Mouse (Mus musculus): ENCODE measurements around the gene Mkrn1. TPM values are rescaled to one million over a fixed set of nuclear protein-coding genes. Genes with fewer than 3 reads are reported as not detected.

The Mkrn1 gene
- 55.7 and 59.7 TPM in 2 replicates for polyA plus RNA-seq (2014; fragmentation: Nextera tagmentation; extraction: Ambion mirVana)

DNA sequence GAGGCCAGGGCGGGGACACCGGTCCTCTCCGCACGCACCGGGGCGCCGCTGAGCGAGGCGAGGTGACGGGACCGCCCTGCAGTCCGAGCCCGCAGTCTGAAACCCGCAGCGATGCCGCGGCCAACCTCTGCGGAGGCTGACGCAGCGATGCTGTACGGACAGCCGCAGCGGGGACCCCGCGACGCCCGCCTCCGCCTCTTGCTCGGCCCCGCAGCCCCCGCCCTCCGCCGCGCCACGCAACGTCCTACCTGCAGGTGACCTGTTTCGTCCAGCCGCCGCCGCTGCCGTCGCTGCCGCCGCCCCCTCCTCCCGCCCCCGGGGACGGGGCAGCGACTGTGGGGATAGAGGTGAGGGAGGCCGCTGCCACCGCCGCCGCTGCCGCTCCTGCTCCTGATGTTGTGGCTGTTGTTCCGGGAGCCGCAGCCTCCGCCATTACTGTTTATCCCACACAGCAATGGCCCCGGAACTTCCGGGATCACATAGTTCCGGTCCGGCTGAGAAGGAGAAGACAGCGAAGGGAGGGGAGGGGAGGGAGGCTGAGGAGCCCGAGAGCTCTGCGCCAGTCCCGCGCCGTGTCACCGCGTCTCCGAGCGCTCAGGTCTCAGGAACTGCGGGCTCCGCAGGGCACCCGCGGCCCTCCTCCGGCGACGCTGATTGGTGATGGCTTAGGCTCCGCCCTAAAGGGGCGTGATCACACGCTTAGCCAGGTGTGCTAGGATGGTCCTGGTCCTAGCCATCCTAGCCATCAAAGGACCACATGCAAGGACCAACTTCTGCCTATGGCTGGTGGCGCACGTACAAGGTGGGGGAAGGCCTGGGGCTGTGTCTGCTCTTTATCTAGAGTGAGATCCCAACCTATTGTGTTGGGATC, at the start of gene Mkrn1:
Mkrn1 (minus strand) TSS at position 612 of the 871 bp plus-strand sequence.
- Histone ChIP-seq H3K4me1 (ENCODE audit: control insufficient read depth, insufficient read depth, low read length) (no peaks in the 10 kb centered on the region), H3K4me3 (ENCODE audit: low read depth, low read length) (peak within 1 kb of the TSS; percentile 98), H3K27ac (replicated peaks; ENCODE audit: low read depth, low read length) (peak within 1 kb of the TSS; percentile 36), H3K4me2 (ENCODE audit: low read depth, low read length) (peak within 1 kb of the TSS; percentile 60), H3K9me3 (replicated peaks; ENCODE audit: control insufficient read depth, low read length) (no peaks in the 10 kb centered on the region), H3K36me3 (replicated peaks; ENCODE audit: control insufficient read depth, insufficient read depth, low read depth, low read length) (no peaks in the 10 kb centered on the region), H3K27me3 (ENCODE audit: control insufficient read depth, insufficient read depth, low read length) (peaks cover 8% of the 10 kb centered on the region), H3K9ac (replicated peaks; ENCODE audit: low read length) (peak within 1 kb of the TSS; percentile 61)
- WGBS, result under 1% methylated on average over 49 of the region's 82 CpGs
- DNase-seq (ENCODE audit: low spot score) (peak; percentile 81), ATAC-seq (replicated peaks; ENCODE audit: insufficient number of reproducible peaks, low FRiP score, low TSS enrichment, low read depth) (peak; percentile 96)

- H3K4me3 ChIP-seq (ENCODE audit: low read depth, low read length), result no peak overlapping the region
- ATAC-seq (replicated peaks; ENCODE audit: insufficient number of reproducible peaks, low FRiP score, low TSS enrichment, low read depth) (no peak), DNase-seq (ENCODE audit: low spot score) (no peak)
- peaks cover 5% of the 10 kb centered on the region for H3K36me3 ChIP-seq (replicated peaks; ENCODE audit: control insufficient read depth, insufficient read depth, low read depth, low read length)
- H3K4me1 ChIP-seq (ENCODE audit: control insufficient read depth, insufficient read depth, low read length), result no peaks in the 10 kb centered on the region
- no peaks in the 10 kb centered on the region for H3K9me3 ChIP-seq (replicated peaks; ENCODE audit: control insufficient read depth, low read length)
- no peaks in the 10 kb centered on the region for H3K27me3 ChIP-seq (ENCODE audit: control insufficient read depth, insufficient read depth, low read length)
- no peak overlapping the region for H3K9ac ChIP-seq (replicated peaks; ENCODE audit: low read length)
- 90% methylated on average over 5 of the region's 5 CpGs for WGBS
- no peak overlapping the region for H3K4me2 ChIP-seq (ENCODE audit: low read depth, low read length)
- no peak overlapping the region for H3K27ac ChIP-seq (replicated peaks; ENCODE audit: low read depth, low read length)
Measured at GRCm38 (mm10) chr6:39469427-39469826, 49.2 kb upstream of the Mkrn1 start.

GRCm38 (mm10) chr6:39462621-39463538, 42.6 kb upstream of the Mkrn1 start:
- peaks cover 3% of the 10 kb centered on the region; the same call in 1 of the 2 replicates for H3K36me3 ChIP-seq (replicated peaks; ENCODE audit: control insufficient read depth, insufficient read depth, low read depth, low read length)
- no peaks in the 10 kb centered on the region for H3K4me1 ChIP-seq (ENCODE audit: control insufficient read depth, insufficient read depth, low read length)
- H3K4me3 ChIP-seq (ENCODE audit: low read depth, low read length), result no peak overlapping the region
- H3K4me2 ChIP-seq (ENCODE audit: low read depth, low read length), result no peak overlapping the region
- 50% methylated on average over 16 of the region's 16 CpGs for WGBS
- no peaks in the 10 kb centered on the region for H3K27me3 ChIP-seq (ENCODE audit: control insufficient read depth, insufficient read depth, low read length)
- H3K9me3 ChIP-seq (replicated peaks; ENCODE audit: control insufficient read depth, low read length), result no peaks in the 10 kb centered on the region
- no peak overlapping the region for H3K9ac ChIP-seq (replicated peaks; ENCODE audit: low read length)
- peak; percentile 89 for DNase-seq (ENCODE audit: low spot score)
- 0 out of 2 replicates have a peak, but pooled peaks have one; percentile 56 for ATAC-seq (replicated peaks; ENCODE audit: insufficient number of reproducible peaks, low FRiP score, low TSS enrichment, low read depth)
- H3K27ac ChIP-seq (replicated peaks; ENCODE audit: low read depth, low read length), result no peak overlapping the region

- Histone ChIP-seq H3K4me1 (ENCODE audit: control insufficient read depth, insufficient read depth, low read length) (no peaks in the 10 kb centered on the region), H3K27me3 (ENCODE audit: control insufficient read depth, insufficient read depth, low read length) (no peaks in the 10 kb centered on the region), H3K9ac (replicated peaks; ENCODE audit: low read length) (no peak overlapping the region), H3K9me3 (replicated peaks; ENCODE audit: control insufficient read depth, low read length) (no peaks in the 10 kb centered on the region), H3K4me2 (ENCODE audit: low read depth, low read length) (no peak overlapping the region), H3K4me3 (ENCODE audit: low read depth, low read length) (no peak overlapping the region), H3K36me3 (replicated peaks; ENCODE audit: control insufficient read depth, insufficient read depth, low read depth, low read length) (peaks cover 3% of the 10 kb centered on the region; the same call in 1 of the 2 replicates), H3K27ac (replicated peaks; ENCODE audit: low read depth, low read length) (no peak overlapping the region)
- ATAC-seq (replicated peaks; ENCODE audit: insufficient number of reproducible peaks, low FRiP score, low TSS enrichment, low read depth) (no peak), DNase-seq (ENCODE audit: low spot score) (no peak)
- WGBS, result 94% methylated on average over 11 of the region's 11 CpGs
Measured at GRCm38 (mm10) chr6:39460040-39460439, 39.8 kb upstream of the Mkrn1 start.

DNA sequence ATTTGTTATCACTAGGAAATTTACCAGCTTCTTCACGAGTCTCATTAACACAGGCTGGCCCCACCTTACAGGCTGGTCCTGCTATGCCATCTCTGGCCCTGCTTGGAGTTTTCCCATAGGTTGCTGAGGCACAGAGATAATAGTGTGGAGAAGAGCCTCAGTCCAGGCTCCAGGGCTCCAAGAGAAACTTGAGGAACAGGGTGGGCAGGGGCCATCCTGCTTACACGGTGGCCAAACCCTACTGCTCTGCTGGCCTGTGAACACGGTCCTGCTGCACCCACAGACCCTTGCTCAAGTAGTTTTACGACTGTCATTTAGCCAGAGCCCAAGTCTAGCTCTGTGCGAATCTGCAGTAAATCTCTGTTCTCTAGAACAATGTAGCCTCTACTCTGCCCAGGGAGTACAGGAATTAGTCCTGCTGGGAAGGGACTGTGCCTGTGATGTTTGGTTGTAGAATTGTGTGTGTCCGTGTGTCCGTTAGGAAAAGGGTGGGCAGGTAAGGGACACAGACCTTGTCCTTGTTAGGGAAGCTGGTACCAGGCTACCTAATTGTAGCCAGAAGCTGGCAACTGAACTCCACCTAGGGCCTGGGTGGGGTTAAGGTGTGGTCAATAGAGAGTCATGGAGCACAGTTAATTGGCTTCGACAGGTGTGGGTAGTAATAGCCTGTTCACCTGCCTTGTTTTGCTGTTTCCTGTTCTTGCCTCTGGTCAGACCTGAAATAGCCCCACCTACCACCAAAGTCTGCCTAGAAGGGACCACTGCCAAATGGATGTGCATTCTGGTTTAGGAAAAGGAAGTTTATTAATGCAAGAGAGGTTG, 35.3 kb upstream of the Mkrn1 start:
- WGBS, result 87% methylated on average over 8 of the region's 8 CpGs
- Histone ChIP-seq H3K4me3 (ENCODE audit: low read depth, low read length) (no peak overlapping the region), H3K4me2 (ENCODE audit: low read depth, low read length) (no peak overlapping the region), H3K36me3 (replicated peaks; ENCODE audit: control insufficient read depth, insufficient read depth, low read depth, low read length) (peaks cover 3% of the 10 kb centered on the region; the same call in 1 of the 2 replicates), H3K4me1 (ENCODE audit: control insufficient read depth, insufficient read depth, low read length) (no peaks in the 10 kb centered on the region), H3K9ac (replicated peaks; ENCODE audit: low read length) (no peak overlapping the region), H3K27me3 (ENCODE audit: control insufficient read depth, insufficient read depth, low read length) (no peaks in the 10 kb centered on the region), H3K9me3 (replicated peaks; ENCODE audit: control insufficient read depth, low read length) (no peaks in the 10 kb centered on the region), H3K27ac (replicated peaks; ENCODE audit: low read depth, low read length) (no peak overlapping the region)
- no peak for ATAC-seq (replicated peaks; ENCODE audit: insufficient number of reproducible peaks, low FRiP score, low TSS enrichment, low read depth)
- no peak for DNase-seq (ENCODE audit: low spot score)

GRCm38 (mm10) chr6:39454616-39455015, 34.4 kb upstream of the Mkrn1 start:
- 78% methylated on average over 2 of the region's 2 CpGs for WGBS
- H3K4me3 ChIP-seq (ENCODE audit: low read depth, low read length), result no peak overlapping the region
- DNase-seq (ENCODE audit: low spot score) (no peak), ATAC-seq (replicated peaks; ENCODE audit: insufficient number of reproducible peaks, low FRiP score, low TSS enrichment, low read depth) (no peak)
- H3K9ac ChIP-seq (replicated peaks; ENCODE audit: low read length), result no peak overlapping the region
- H3K27me3 ChIP-seq (ENCODE audit: control insufficient read depth, insufficient read depth, low read length), result no peaks in the 10 kb centered on the region
- no peaks in the 10 kb centered on the region for H3K9me3 ChIP-seq (replicated peaks; ENCODE audit: control insufficient read depth, low read length)
- H3K27ac ChIP-seq (replicated peaks; ENCODE audit: low read depth, low read length), result no peak overlapping the region
- no peaks in the 10 kb centered on the region for H3K36me3 ChIP-seq (replicated peaks; ENCODE audit: control insufficient read depth, insufficient read depth, low read depth, low read length)
- H3K4me2 ChIP-seq (ENCODE audit: low read depth, low read length), result no peak overlapping the region
- no peaks in the 10 kb centered on the region for H3K4me1 ChIP-seq (ENCODE audit: control insufficient read depth, insufficient read depth, low read length)

- H3K9ac ChIP-seq (replicated peaks; ENCODE audit: low read length), result no peak overlapping the region
- no peak for ATAC-seq (replicated peaks; ENCODE audit: insufficient number of reproducible peaks, low FRiP score, low TSS enrichment, low read depth)
- no peaks in the 10 kb centered on the region for H3K4me1 ChIP-seq (ENCODE audit: control insufficient read depth, insufficient read depth, low read length)
- H3K27ac ChIP-seq (replicated peaks; ENCODE audit: low read depth, low read length), result no peak overlapping the region
- WGBS, result 88% methylated on average over 4 of the region's 4 CpGs
- H3K27me3 ChIP-seq (ENCODE audit: control insufficient read depth, insufficient read depth, low read length), result no peaks in the 10 kb centered on the region
- DNase-seq (ENCODE audit: low spot score), result no peak
- H3K4me2 ChIP-seq (ENCODE audit: low read depth, low read length), result no peak overlapping the region
- H3K4me3 ChIP-seq (ENCODE audit: low read depth, low read length), result no peak overlapping the region
- H3K36me3 ChIP-seq (replicated peaks; ENCODE audit: control insufficient read depth, insufficient read depth, low read depth, low read length), result no peaks in the 10 kb centered on the region
- no peaks in the 10 kb centered on the region for H3K9me3 ChIP-seq (replicated peaks; ENCODE audit: control insufficient read depth, low read length)
Measured at GRCm38 (mm10) chr6:39453564-39453963, 33.3 kb upstream of the Mkrn1 start.

Measured in embryonic facial prominence, embryonic 11.5 days (tissue).